Mouse (Mus musculus): ENCODE data around the gene Mki67. TPM values are rescaled to one million over a fixed set of nuclear protein-coding genes. Genes with fewer than 3 reads are reported as not detected.

The Mki67 gene
- polyA plus RNA-seq, 1 experiment, result 0.28 TPM

GRCm38 (mm10) chr7:135747072-135747471 lies 30.9 kb upstream of the Mki67 start:
- WGBS, result 21% methylated on average over 2 of the region's 2 CpGs
- H3K27ac ChIP-seq (ENCODE audit: insufficient read depth, low read depth, low read length), result peak overlapping the region; percentile 18; the same call in 1 of the 2 replicates
- peak; percentile 80 for DNase-seq
- no peaks in the 10 kb centered on the region for H3K27me3 ChIP-seq (replicated peaks; ENCODE audit: control insufficient read depth, insufficient read depth, low read length)
- H3K4me1 ChIP-seq (ENCODE audit: control insufficient read depth, insufficient read depth, low read length), result peaks cover 12% of the 10 kb centered on the region; the same call in 1 of the 2 replicates
- no peaks in the 10 kb centered on the region for H3K36me3 ChIP-seq (ENCODE audit: control insufficient read depth, insufficient read depth, low read length)
- TF ChIP-seq CTCF (conservative IDR thresholded peaks at IDR 0.05; ENCODE audit: insufficient read depth, insufficient read length, low read depth, low read length) (no peak), POLR2A (IDR thresholded peaks at IDR 0.05; ENCODE audit: low read depth, low read length) (no peak)
- H3K4me3 ChIP-seq (ENCODE audit: insufficient read depth, low read depth, low read length), result no peak overlapping the region

- peaks cover 12% of the 10 kb centered on the region; the same call in 1 of the 2 replicates for H3K4me1 ChIP-seq (ENCODE audit: control insufficient read depth, insufficient read depth, low read length)
- 36% methylated on average over 6 of the region's 6 CpGs for WGBS
- H3K4me3 ChIP-seq (ENCODE audit: insufficient read depth, low read depth, low read length), result no peak overlapping the region
- peak overlapping the region; percentile 18; the same call in 1 of the 2 replicates for H3K27ac ChIP-seq (ENCODE audit: insufficient read depth, low read depth, low read length)
- DNase-seq, result peak; percentile 9
- H3K27me3 ChIP-seq (replicated peaks; ENCODE audit: control insufficient read depth, insufficient read depth, low read length), result no peaks in the 10 kb centered on the region
- H3K36me3 ChIP-seq (ENCODE audit: control insufficient read depth, insufficient read depth, low read length), result no peaks in the 10 kb centered on the region
- TF ChIP-seq POLR2A (IDR thresholded peaks at IDR 0.05; ENCODE audit: low read depth, low read length) (no peak), CTCF (conservative IDR thresholded peaks at IDR 0.05; ENCODE audit: insufficient read depth, insufficient read length, low read depth, low read length) (no peak)
Observed at GRCm38 (mm10) chr7:135746528-135746927, 30.4 kb upstream of the Mki67 start.

- TF ChIP-seq POLR2A (IDR thresholded peaks at IDR 0.05; ENCODE audit: low read depth, low read length) (no peak), CTCF (conservative IDR thresholded peaks at IDR 0.05; ENCODE audit: insufficient read depth, insufficient read length, low read depth, low read length) (no peak)
- Histone ChIP-seq H3K4me3 (ENCODE audit: insufficient read depth, low read depth, low read length) (no peak overlapping the region), H3K27me3 (replicated peaks; ENCODE audit: control insufficient read depth, insufficient read depth, low read length) (no peaks in the 10 kb centered on the region), H3K27ac (ENCODE audit: insufficient read depth, low read depth, low read length) (no peak overlapping the region), H3K4me1 (ENCODE audit: control insufficient read depth, insufficient read depth, low read length) (peaks cover 12% of the 10 kb centered on the region; the same call in 1 of the 2 replicates), H3K36me3 (ENCODE audit: control insufficient read depth, insufficient read depth, low read length) (no peaks in the 10 kb centered on the region)
- 61% methylated on average over 2 of the region's 2 CpGs for WGBS
- DNase-seq, result no peak
Observed at GRCm38 (mm10) chr7:135745091-135745490, 28.9 kb upstream of the Mki67 start.

GRCm38 (mm10) chr7:135740453-135740852 lies 24.3 kb upstream of the Mki67 start:
- Histone ChIP-seq H3K4me3 (ENCODE audit: insufficient read depth, low read depth, low read length) (no peak overlapping the region), H3K27ac (ENCODE audit: insufficient read depth, low read depth, low read length) (no peak overlapping the region), H3K4me1 (ENCODE audit: control insufficient read depth, insufficient read depth, low read length) (no peaks in the 10 kb centered on the region; the same call in 1 of the 2 replicates), H3K27me3 (replicated peaks; ENCODE audit: control insufficient read depth, insufficient read depth, low read length) (no peaks in the 10 kb centered on the region), H3K36me3 (ENCODE audit: control insufficient read depth, insufficient read depth, low read length) (no peaks in the 10 kb centered on the region)
- WGBS, result 58% methylated on average over 3 of the region's 3 CpGs
- TF ChIP-seq POLR2A (IDR thresholded peaks at IDR 0.05; ENCODE audit: low read depth, low read length), result no peak
- TF ChIP-seq CTCF (conservative IDR thresholded peaks at IDR 0.05; ENCODE audit: insufficient read depth, insufficient read length, low read depth, low read length), result no peak
- DNase-seq, result no peak

- Histone ChIP-seq H3K27me3 (replicated peaks; ENCODE audit: control insufficient read depth, insufficient read depth, low read length) (no peaks in the 10 kb centered on the region), H3K36me3 (ENCODE audit: control insufficient read depth, insufficient read depth, low read length) (no peaks in the 10 kb centered on the region), H3K27ac (ENCODE audit: insufficient read depth, low read depth, low read length) (no peak overlapping the region), H3K4me3 (ENCODE audit: insufficient read depth, low read depth, low read length) (no peak overlapping the region), H3K4me1 (ENCODE audit: control insufficient read depth, insufficient read depth, low read length) (no peaks in the 10 kb centered on the region; the same call in 1 of the 2 replicates)
- TF ChIP-seq POLR2A (IDR thresholded peaks at IDR 0.05; ENCODE audit: low read depth, low read length), result no peak
- no peak for TF ChIP-seq CTCF (conservative IDR thresholded peaks at IDR 0.05; ENCODE audit: insufficient read depth, insufficient read length, low read depth, low read length)
- no peak for DNase-seq
- 36% methylated on average over 3 of the region's 3 CpGs for WGBS
Observed at GRCm38 (mm10) chr7:135736581-135736886, 20.4 kb upstream of the Mki67 start.

- Histone ChIP-seq H3K36me3 (ENCODE audit: control insufficient read depth, insufficient read depth, low read length) (no peaks in the 10 kb centered on the region), H3K4me3 (ENCODE audit: insufficient read depth, low read depth, low read length) (peak overlapping the region; percentile 20; the same call in 1 of the 2 replicates), H3K27ac (ENCODE audit: insufficient read depth, low read depth, low read length) (no peak overlapping the region), H3K27me3 (replicated peaks; ENCODE audit: control insufficient read depth, insufficient read depth, low read length) (no peaks in the 10 kb centered on the region), H3K4me1 (ENCODE audit: control insufficient read depth, insufficient read depth, low read length) (no peaks in the 10 kb centered on the region; the same call in 1 of the 2 replicates)
- WGBS, result 9% methylated on average over 31 of the region's 31 CpGs
- TF ChIP-seq CTCF (conservative IDR thresholded peaks at IDR 0.05; ENCODE audit: insufficient read depth, insufficient read length, low read depth, low read length) (peak; percentile 86), POLR2A (IDR thresholded peaks at IDR 0.05; ENCODE audit: low read depth, low read length) (no peak)
- DNase-seq, result peak; percentile 91
Observed at GRCm38 (mm10) chr7:135735691-135736580, 19.8 kb upstream of the Mki67 start.

GRCm38 (mm10) chr7:135734911-135735646 lies 18.9 kb upstream of the Mki67 start:
- H3K27ac ChIP-seq (ENCODE audit: insufficient read depth, low read depth, low read length), result peak overlapping the region; percentile 31; the same call in 1 of the 2 replicates
- WGBS, result 53% methylated on average over 9 of the region's 9 CpGs

More at GRCm38 (mm10) chr7:135734911-135735646, 18.9 kb upstream of the Mki67 start:
- H3K4me3 ChIP-seq (ENCODE audit: insufficient read depth, low read depth, low read length), result no peak overlapping the region
- DNase-seq, result peak; percentile 12
- H3K27me3 ChIP-seq (replicated peaks; ENCODE audit: control insufficient read depth, insufficient read depth, low read length), result no peaks in the 10 kb centered on the region
- H3K4me1 ChIP-seq (ENCODE audit: control insufficient read depth, insufficient read depth, low read length), result no peaks in the 10 kb centered on the region; the same call in 1 of the 2 replicates
- H3K36me3 ChIP-seq (ENCODE audit: control insufficient read depth, insufficient read depth, low read length), result no peaks in the 10 kb centered on the region
- TF ChIP-seq CTCF (conservative IDR thresholded peaks at IDR 0.05; ENCODE audit: insufficient read depth, insufficient read length, low read depth, low read length), result no peak
- TF ChIP-seq POLR2A (IDR thresholded peaks at IDR 0.05; ENCODE audit: low read depth, low read length), result no peak

All from kidney, adult 2 months (tissue).